Mouse (Mus musculus): Measurements from ENCODE around the gene Myo3b.

Myo3b gene

DNA sequence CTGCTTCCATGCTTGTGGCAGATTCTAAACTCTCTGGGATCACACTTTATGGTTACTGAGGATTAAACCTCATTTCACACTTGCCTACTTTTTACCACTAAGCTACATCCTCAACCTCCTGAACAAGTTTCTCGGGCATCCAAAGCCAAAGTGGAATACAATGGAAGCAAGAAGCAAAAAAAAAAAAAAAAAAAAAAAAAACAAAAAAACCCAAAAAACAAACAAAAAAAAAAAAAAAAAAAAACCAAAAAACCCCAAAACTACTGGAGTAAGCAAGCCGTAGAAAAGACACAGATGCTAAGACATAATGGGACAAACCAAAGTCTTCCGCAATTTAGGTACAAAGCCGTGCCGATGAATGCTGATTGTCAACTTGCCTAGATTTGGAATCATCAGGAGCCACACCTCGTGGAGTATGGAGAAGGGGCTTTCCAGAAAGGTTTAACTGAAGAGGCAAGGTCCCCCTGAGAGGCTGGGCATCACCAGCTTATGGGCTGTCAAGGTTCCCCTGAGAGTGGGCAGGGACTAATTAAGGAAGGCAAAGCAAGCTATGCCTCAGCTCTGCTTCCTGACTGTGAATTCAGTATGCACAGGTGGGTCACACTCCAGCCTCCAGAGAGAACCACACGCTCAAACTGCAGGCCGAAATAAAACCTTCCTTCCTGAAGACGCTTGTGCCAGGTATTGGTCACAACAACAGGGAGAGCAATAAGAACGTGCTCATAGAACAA is 313.7 kb downstream of the Myo3b start:
- no peak for DNase-seq (ENCODE audit: low spot score)

DNA sequence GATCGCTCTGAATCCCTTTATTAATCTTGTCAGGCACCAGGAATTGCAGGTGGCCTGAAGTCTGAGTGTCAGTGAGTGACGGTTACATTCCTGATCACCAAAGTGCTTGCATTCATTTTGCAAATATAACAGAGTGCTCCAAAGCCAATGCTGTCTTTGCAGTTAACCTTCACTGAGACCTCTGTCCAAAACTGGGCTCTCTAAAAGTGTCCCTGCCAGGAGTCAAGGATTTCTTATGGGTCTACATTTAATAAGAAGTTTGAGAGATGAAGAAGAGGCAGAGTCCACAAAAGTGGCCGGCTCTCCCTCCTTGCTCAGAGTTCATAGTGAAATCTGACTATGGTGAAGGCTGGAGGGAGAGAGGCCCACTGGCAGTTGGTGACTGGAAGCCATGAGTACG is 315.1 kb downstream of the Myo3b start:
- DNase-seq (ENCODE audit: low spot score), result no peak

DNA sequence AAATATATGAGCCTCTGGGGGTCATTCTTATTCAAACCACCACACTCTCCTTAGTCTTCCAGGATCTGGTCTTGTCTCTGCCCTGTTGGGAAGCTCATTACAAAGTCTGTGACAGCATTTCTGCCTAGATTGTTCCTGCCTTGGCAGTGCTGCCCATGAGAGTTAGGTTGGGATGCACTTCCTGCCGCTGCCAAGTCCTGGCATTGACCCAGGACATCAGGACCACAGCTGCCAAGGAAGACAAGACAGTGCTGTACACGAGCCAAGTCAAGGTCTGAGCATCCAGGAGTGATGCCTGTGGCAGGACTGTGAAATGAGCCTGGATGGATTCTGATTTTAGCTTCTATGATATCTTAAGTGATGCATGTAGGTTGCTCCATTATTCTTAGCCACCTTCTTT is 316.1 kb downstream of the Myo3b start:
- DNase-seq (ENCODE audit: low spot score), result no peak

DNA sequence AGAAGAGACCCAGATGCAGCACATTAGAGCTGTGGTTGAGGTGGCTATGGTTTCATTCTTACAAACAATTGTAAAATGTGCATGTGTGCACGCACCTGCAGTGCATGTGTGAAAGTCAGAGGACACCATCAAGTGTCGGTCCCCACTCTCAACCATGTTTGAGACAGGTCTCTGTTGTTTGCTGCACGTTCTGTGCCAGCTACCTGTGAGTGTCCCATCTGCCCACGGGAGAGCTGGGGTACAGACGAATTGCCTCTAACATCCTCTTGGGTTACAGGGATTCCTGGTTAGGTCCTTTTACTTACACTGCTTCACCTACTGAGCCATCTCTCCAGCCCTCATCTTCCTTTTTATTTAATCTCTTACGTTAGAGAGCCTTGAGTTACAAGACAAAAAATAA is 330.5 kb downstream of the Myo3b start:
- no peak for DNase-seq (ENCODE audit: low spot score)

DNA sequence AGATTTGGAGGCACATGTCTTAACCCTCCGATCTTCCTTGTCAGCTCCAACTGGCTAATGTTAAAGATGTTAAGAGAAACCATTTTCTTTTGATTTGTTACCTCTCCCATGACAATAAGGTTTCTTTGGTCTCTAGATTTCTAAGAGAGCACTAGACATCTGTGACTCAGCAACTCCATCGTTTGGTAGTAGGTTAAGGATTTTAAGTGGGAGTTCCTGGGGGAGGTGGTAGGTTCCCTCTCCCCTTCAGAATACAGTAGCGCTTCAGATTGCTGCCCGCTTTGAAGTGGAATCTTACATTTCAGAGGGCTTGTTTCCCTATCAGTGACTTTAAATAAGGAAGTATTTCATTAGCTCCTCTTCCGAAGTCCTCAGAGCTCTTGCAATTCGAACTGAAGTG is 340.4 kb downstream of the Myo3b start:
- DNase-seq (ENCODE audit: low spot score), result no peak

DNA sequence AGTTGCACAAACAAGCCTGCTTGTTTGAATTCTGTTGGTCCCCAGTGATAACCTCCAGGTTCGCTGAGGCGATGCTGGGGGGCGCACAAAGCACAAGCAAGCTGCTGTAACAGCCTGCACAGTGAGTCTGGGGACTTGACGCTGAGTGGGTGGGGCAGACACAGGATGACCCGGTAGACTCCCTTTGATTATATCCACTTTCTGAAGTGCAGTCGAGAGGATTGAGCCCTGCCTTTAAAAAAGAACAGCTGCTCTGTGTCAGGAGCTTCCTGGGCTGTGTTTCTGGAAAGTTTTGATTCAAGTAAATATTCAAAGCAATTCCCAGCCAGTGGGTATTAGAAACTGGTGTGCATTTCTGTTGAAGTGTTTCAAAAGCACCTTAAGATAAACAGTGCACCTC is 341.0 kb downstream of the Myo3b start:
- DNase-seq (ENCODE audit: low spot score), result no peak

DNA sequence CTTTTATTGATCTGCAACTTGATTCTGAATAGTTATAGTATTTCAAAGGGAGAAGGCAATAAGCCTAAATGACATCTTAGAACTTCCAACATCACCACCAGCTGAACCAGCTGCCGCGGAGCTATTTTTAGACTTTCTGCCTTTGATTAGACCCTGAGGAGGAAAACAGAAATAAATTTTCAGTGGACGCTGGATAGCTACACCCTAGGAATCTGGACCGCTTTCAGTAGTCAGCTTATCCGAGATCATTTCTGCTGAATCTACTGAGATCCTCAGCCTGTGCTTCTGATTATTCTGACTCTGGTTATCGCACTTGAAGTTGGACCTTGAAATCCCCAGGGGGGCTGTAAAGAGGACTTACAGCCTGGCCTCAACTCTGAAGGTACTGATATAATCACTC is 349.7 kb downstream of the Myo3b start:
- DNase-seq (ENCODE audit: low spot score), result no peak

DNA sequence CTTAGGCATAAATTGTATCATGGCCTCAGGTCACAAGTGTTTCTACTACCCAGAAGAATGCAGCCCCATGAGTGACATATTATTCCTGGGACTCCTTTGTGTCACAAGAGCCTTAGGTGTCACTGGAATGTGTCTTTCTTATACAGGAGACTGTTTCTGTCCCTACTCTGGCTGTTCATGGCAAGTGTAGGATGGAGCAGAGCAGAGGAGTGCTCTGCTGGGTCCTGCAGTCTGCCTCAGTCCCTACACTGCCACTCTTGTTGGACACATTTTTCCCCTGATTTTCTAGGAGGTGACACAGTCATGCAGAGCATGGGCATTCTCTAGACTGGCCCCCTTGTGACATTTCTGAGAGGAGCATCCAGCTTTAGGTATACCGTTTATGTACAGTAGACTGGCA is 350.2 kb downstream of the Myo3b start:
- DNase-seq (ENCODE audit: low spot score), result no peak

DNA sequence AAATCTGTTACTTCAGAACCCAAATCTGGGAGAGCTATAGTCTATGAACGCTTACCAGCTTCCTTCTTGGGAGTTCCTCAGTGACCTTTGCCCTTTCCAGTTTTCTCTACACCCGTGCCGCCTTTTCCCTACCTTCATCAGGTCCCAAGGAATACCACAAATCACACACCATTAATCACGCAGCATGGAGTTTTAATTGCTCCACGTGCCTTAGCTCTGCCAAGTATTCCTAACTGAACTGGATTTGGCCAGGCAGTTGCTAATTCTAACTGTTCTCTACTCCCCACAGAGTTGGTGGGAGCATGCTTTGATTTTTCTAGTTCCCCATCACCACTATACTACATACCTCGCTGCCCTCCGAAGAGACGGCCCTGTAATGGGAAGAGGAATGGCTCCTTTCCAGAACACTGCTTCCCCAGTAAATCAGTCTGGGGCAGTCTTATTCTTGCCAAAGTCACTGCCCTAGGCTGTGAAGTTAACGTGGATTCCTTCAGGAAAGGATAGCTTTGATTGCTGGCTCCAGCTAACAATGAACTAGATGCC is 358.9 kb downstream of the Myo3b start:
- no peak for DNase-seq (ENCODE audit: low spot score)

DNA sequence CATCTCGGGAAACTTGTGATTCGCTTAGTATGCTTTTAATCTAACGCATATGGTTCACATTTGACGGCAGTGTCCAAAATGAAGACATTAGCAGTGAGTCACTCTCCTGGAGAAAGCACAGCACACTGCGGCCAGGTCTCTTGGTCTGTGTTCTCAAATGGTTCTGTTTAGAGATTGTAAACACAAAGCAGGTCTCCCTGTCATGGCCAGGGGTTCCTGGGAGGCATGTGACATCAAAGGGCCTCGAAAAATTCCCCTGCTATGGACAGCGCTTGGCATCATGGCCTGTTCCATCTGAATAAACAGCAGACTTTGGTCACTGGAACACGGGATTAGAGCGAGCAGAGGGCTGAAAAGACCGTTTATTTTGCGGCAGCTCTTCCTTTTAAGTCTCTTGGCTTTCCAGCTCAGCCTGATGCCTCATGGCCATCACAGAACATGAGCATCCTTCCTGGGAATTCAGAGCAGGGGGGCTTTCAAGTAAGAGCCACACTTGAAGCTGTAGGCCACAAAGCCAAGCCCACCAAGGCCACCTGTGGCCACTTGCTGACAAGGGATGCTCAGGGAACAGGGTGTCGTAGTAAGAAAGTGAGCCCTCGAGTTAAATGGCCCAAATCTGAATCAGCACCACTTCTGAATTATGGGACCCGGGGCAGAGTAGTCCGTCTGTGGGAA is 360.7 kb downstream of the Myo3b start:
- DNase-seq (ENCODE audit: low spot score), result no peak

DNA sequence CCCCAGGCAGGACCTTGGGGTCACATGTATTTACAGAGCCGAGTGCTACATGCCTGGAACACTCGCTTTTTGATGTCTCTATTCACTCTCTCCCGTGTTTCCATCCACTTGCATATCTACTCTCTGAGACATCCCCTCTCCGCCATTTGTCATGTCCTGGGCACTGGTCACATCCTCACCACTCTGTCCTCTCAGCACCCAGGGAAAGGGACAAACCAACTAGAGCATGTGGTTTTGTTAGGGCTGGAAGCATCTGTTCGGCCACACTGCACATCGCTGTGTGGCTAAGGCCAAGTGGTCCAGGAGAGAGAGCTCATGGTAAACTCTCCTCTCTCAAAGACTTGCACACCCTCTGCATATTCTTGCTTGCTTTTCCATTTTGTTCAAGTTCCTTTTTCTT is 361.4 kb downstream of the Myo3b start:
- DNase-seq (ENCODE audit: low spot score), result no peak

DNA sequence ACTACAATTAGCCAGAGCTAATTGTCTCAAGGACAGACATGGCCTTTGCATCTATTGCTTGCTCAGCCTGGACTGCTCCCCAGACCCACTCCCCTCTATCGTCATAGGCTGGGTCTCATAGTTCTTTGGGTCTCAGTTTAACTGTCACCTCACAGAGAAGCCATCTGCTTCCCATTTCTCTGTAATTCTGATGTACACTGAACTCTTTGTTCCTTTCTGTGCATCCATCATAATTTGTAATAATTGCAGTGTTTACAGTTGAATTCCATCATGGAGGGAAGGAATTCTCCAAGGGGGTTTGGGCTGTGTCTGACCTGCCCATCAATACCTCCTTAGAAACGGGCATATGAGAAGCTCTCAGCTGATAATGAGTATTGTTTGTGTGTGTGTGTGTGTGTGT is 365.4 kb downstream of the Myo3b start:
- DNase-seq (ENCODE audit: low spot score), result no peak

DNA sequence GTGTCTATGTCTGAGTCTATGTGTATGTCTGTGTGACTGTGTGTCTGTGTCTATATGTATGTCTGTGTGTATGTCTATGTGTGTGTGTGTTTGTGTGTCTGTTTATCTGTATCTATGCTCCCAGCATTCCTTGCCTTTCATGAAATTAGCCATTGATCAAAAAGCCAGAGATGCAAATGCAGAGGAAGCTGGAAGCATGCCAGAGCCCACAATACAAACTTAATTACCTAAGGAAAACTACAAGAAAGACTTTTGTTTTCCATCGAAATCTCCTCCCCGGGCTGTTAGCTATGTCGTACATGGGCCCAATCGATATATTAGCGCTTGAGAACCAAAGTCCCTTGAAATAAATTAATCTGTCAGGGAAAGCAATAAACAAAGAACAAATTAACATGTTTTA is 367.9 kb downstream of the Myo3b start:
- DNase-seq (ENCODE audit: low spot score), result no peak

DNA sequence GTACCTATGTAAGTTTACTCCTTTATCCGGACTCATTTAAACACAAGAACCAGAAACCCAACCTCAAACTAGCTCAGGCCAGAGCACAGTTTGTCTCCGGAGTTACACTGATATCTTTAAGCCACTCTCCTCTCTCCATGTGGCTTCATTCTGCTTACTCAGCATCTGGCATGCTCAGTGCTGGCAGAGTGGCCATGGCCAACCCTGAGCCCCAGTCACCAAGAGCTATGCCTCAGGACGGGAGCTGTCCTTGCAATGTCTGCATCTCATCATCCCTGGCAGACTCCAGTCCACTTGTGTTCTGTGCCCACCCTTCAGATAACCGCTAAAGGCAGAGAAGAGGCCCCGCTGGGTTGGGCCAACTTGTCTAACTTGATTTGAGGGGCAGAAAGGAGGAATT is 368.8 kb downstream of the Myo3b start:
- no peak for DNase-seq (ENCODE audit: low spot score)

DNA sequence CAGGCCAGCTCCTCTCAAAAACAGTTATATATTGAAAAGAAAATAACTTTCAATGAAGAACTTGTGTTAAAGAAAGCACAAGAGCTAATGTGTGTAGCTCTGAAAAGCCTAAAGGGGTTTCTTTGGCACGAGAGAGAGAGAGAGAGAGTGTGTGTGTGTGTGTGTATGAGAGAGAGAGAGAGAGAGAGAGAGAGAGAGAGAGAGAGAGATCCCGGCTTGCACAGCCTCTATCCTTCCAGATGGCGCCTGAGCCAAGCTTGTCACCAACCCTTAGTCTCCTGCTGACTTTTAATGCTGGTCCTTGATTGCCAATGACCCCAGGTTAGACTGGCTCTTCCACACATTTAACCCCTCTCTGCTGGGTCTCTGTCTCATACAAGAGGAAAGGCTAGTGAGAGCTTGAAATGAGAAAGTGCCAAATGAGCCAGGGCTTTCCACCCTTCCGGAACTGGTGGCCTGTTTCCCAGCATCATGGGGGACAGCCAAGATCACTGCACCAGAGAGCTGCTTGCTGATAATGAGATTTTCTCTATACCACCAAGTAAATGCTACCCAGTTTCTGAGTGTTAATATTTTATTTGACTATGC is 371.5 kb downstream of the Myo3b start:
- DNase-seq (ENCODE audit: low spot score), result no peak

DNA sequence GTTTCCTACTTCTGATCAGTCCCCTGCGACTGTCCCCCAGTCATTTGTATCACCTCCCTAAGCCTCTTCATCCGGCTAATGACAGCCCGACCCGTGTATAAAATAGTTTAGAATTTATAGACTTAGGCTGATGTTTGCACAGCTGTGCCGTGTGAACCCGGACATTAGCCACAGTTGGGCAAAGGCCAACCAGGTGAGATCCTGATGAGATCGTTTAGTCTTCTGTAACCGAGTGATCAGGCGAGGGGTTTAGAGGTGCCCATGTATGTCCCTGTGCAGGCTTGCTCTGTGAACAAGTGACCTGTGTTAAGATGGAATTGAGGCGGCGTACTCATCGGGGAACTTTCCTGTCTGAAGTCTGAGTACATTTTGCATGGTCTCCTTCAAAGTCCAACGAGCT is 373.4 kb downstream of the Myo3b start:
- DNase-seq (ENCODE audit: low spot score), result no peak

DNA sequence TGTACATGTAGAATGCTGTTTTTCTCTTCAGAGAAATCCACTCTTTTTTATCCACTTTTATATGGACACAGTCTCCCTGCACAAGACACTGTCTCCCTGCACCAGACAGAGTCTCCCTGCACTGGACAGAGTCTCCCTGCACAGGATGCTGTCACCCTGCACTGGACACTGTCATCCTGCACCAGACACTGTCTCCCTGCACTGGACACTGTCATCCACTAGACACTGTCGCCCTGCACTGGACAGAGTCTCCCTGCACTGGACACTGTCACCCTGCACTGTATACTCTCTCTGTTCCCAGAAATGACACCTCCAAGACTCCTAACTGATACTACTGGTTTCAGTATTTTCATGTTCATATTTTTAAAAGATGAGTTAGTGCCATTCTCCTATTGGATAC is 375.5 kb downstream of the Myo3b start:
- DNase-seq (ENCODE audit: low spot score), result no peak

DNA sequence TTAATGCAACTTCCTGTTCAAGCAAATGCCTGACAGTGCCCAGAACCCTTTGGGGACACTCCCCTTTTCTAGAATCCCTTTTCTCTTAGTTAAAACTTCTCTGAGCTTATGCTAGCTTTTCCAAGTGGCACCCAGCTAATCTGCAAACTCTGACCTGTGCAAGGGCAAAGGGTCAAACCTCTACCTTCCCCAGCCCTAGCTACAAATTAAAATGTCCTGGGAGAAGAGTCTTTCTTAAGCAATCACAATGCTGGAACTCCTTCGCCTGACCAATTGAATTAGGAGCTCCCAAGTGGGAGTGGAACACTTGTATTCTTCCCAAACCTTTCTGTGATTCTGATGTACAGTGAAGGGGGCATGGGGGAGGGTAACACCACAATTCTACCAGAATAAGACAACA is 376.6 kb downstream of the Myo3b start:
- DNase-seq (ENCODE audit: low spot score), result no peak

DNA sequence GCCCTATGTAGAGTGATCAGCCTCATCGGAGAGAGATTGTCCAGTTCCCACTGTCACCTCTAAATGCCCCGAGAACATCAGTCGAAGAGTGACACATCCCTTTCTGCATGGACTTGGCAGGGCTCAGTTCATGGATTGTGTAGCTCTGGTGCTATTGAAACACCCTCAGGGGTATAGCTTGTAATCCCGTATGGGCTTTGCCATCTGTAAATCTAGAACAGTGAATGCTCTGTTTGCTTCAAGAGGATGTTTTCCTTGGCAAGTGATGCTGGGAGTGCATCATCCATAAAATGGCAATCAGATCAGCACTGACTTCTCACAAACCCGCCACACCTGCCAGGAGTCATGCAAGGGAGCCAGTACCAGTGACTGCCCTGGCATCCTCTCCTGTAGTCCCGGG is 380.4 kb downstream of the Myo3b start:
- no peak for DNase-seq (ENCODE audit: low spot score)

DNA sequence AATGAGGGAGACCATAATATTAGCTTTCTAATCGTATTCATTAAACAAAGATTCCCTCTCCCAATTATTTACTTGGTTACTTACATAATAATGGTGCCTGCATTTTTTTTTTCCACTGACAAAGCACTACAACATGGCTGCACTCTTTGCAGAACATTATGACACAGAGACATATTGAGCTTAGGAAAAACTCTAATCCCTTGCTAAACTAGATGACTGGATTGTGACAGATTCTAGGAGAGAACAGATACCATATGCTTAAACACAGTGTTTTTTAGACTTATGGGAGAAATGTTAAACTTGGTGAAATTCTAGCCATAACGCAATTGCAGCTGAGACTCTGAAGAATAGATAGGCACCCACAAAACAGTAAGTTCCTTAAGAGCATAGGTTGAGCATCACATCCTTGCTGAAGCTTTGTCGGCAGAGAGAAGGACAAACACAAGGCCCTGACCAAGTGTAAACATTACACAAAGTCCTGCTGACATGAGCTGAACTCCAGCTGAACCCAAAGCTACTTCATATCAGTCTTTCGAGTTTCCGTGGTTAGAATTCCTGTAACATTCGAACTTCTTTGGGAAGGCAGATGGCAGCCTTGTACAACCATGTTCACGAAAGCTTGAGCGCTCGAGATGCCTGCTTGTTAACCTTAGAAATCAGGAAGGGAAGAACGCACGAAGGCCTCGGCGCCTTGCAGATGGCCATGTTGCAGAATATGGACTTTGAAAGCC is 382.4 kb downstream of the Myo3b start:
- no peak for DNase-seq (ENCODE audit: low spot score)

DNA sequence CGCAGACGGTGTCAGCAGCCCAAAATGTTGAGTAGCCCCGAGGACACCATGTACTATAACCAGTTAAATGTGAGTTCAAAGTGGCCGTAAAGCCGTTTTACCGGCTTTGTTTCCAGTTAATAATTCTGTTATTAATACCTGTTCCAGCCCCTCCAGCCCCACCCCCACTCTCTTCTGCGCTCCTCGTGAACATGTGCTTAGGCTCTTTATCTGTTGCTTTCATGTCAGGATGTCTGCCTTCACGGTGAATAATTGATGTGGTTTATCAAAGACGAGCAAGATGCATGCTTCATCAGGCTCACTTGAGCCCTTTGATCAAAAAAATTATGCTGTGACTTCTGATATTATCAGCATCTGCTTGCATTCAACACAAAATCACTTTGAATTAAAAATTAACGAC is 386.7 kb downstream of the Myo3b start:
- no peak for DNase-seq (ENCODE audit: low spot score)

DNA sequence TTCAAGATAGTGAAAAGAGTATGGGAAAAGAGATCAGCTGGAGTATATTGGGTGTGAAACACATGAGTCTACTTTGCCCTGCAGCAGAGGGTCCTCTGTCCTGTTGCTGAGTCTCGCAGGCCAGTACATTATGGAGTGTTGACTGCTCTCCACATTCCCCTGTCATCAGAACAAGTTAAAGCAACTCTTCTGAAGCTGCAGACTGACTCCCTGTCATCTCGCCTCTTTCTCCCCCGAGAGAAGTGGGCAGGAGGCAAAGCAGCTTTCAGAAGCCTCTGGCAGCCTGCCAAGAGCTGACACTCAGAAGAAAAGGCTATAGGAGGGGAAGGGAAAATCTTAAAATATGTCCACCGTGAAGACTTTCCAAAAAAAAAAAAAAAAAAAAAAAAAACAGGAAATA is 404.1 kb downstream of the Myo3b start:
- no peak for DNase-seq (ENCODE audit: low spot score)

DNA sequence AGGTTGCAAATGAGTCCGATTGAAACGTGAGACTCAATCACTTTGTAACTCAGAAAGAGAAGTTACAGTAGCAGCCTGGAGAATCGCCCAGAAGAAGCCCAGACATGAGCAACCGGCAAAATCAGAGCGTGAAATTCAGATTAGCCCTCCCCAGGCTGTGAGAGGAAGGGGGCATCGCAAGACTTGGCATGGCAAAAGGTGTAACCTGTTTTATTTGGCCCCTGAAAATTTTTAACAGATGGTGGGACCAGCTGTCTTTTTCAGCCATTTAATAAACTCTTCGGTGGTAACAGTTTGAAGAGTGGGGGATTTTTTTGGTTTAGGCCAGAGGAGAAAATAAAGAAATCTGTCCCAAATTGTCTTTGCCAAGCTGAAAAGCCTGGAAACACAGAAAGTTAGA is 405.2 kb downstream of the Myo3b start:
- DNase-seq (ENCODE audit: low spot score), result no peak
